Mouse (Mus musculus) CD4-positive, CD25-positive, alpha-beta regulatory T cell, adult 2 months (primary cell): ENCODE results near the gene Thbd.

Experiments used
- DNase-seq: peaks from one replicate; pipeline ENCODE4 v3.0.0-alpha.2; 2012; ENCODE audit warnings: low read depth, low spot score

The Thbd gene

GRCm38 (mm10) chr2:148407870-148408760 is at the start of gene Thbd:
TSS of gene Thbd (minus strand) at chr2:148408188.
- DNase-seq = no peak

- DNase-seq = no peak
Measured at GRCm38 (mm10) chr2:148455341-148455740, 47.4 kb upstream of the Thbd start.

GRCm38 (mm10) chr2:148454014-148454542 is 46.1 kb upstream of the Thbd start:
- DNase-seq = no peak

- DNase-seq = no peak
Measured at GRCm38 (mm10) chr2:148453061-148453460, 45.1 kb upstream of the Thbd start.

DNA sequence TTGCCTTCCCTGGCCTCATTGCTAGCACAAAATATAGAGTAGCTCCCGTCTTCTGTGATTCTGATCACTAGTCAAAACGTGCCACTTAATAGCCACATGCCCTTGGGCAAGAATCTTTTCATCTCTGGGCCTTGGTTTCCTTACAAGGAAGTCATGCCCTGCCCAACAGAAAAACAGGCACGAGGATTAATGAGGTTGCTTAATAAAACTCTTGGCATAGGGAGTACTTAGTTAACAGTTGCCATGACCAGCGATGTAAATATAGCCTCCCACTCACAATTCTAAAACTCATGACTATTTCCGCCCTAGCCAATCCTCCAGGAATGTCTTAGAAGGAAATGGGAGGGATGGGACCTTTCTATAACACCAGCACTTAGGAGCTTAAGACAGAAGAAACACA is 43.5 kb upstream of the Thbd start:
- no peak for DNase-seq

- DNase-seq = no peak
Measured at GRCm38 (mm10) chr2:148450616-148451015, 42.6 kb upstream of the Thbd start.

DNA sequence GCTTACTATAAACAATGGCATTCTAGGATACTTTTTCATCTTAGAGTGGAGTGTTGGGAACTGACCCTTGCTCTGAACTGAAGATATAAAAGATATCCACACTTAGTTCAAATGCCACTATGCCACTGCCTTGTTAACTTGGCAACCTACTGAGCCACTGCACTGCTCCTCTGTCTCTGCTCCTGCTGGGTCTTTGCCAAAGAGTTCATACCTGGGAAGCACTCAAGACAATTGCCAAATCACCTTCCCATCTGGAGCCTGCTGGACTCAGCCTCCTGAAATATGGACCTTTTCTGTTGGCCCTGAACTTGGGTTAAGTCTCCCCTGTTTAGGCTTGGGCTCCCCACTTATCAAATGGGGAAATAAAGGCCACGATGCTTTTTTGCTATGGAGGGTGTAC is 41.7 kb upstream of the Thbd start:
- DNase-seq = no peak

- no peak for DNase-seq
Measured at GRCm38 (mm10) chr2:148446446-148446845, 38.5 kb upstream of the Thbd start.

DNA sequence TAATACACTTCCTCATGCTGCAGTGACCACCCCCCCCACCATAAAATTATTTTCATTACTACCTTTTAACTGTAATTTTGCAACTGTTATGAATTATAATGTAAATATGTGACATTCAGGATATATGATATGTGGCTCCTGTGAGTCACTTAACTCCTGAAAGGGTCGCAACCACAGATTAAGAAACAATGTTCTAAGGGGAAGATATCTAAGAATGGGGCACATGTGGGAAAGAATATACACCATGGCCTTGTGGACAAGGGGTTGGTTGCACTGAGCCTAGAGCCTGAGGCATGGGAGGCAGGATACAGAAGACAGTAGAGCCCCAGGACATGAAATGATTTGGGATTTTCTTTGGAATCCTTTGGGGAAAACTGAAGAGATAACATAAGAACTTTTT is 37.6 kb upstream of the Thbd start:
- no peak for DNase-seq

DNA sequence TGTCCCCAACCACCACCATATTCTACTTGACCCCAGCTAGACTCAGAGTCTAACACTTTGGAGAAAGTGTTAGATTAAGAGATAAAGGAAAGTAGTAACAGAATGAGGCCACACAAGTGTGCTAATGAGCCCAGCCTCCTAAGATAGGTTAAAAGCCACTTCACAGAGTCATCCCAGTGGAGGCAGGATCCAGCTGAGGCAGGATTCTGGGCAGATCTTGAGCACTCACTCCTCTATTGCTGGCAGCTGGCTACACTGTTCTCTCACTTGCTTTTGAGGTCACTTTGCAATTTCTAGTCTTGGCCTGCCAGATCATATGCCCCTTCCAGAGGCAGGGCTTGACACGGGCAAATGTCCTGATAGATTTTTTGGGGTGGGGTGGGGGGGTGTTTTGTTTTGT is 36.5 kb upstream of the Thbd start:
- DNase-seq = no peak

- peak; percentile 2 for DNase-seq
Measured at GRCm38 (mm10) chr2:148443249-148443958, 35.4 kb upstream of the Thbd start, which contains the start of gene Cd93. TSS of gene Cd93 (minus strand) at chr2:148443563.

- no peak for DNase-seq
Measured at GRCm38 (mm10) chr2:148442710-148443109, 34.7 kb upstream of the Thbd start.

DNA sequence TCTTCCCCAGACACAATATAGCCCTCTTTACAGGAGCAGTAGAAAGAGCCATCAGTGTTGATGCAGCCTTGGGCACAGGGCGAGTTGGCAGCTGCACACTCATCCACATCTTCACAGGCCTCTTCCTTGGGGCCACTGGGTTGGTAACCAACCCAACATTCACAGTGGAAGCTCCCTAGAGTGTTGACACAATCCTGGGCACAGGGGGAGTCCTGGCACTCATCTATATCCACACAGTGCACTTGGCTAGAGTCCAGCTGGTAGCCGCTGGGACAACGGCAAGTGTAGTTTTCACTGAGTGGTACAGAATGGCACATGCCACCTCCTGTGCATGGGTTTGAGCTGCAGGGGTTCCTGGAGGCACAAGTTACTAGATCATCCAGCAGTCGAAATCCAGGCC is 34.2 kb upstream of the Thbd start:
- DNase-seq = no peak

- no peak for DNase-seq
Measured at GRCm38 (mm10) chr2:148441421-148441820, 33.4 kb upstream of the Thbd start.

DNA sequence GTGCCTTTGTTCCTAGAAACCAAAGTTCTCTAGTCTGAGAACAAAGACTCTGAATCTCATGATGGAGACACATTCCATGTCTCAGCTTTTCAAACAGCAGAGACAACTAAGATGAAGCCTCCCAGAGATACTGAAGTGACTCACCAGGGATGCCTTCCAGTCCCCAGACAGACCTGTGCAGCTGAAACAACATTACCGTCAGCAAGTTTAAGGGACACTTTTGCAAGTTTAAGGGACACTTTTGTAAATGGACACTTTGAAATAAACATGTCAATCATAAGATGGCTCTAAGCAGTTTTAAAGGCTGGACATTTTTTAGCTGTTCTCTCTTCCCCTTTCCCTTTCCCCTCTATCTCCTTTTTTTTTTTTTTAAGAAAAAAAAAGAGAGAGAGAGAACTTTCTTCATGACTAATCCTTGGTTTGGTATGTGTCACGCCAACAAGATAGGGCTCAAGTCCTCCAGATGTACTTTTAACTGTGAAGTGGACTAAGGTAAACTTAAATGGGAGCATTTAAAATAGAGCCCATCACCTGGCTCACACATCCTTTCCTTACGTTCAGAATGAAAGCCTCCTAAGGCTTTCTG is 31.8 kb upstream of the Thbd start:
- DNase-seq = no peak

- no peak for DNase-seq
Measured at GRCm38 (mm10) chr2:148436285-148436684, 28.3 kb upstream of the Thbd start.

DNA sequence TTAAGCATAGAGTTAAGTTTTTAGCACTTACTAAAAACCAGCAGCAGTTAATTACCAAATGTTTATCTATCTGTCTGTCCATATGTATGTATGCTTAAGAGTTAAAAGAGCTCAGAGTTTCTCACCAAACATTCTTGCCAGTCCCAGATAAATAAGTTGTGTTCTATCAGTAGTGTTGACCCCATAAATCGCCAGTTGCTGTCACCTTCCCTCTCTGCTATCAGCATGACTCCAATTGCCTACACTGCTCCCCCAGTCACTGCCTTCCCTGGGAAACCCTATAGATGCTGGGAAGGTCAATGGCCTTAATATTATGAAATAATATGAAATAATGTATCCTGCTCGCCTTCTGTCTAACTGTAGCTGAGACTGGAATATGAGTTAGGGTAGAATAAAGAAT is 24.4 kb upstream of the Thbd start:
- DNase-seq = no peak

DNA sequence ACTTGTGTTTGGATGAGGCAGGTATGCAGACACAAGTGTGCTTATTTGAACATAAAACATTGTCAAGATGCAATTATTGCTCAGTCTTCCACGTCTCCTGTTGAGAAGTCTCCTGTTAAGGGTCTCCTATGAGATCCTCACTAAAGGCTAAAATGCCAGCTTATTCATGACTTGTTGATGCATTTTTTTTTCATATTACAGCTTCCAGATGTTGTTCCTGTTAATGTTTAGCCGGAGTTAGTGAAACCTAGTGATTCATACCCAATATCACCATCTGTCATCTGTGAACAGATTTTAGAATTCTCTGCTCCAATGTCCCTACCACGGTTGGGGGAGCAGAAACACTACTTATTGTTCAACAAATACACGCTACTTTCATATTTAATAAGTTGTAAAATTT is 23.0 kb upstream of the Thbd start:
- no peak for DNase-seq

GRCm38 (mm10) chr2:148429001-148429505 is 21.1 kb upstream of the Thbd start:
- DNase-seq = no peak

DNA sequence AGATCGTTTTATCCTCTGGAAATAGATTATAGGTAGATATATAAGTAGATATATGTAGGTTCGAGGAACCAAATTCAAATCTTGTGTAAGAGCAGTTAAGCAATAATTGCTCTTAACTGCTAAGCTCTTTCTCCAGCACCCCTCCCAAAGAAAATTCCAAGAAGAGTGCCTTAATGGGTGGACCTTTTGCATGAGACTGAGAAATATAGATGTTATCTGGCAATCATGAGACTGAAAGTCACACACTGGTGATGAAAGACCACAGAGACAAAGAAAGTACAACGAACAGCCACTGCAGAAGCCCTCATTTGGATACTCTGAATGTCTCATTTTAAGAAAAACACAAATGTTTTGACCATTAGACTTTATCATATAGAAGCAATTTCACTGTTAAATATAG is 20.5 kb upstream of the Thbd start:
- DNase-seq = no peak

GRCm38 (mm10) chr2:148427553-148427952 is 19.6 kb upstream of the Thbd start:
- no peak for DNase-seq
